Mouse (Mus musculus) liver, adult 2 months (tissue): Measurements from ENCODE around the gene Greb1.

ENCODE experiments used
- CTCF ChIP-seq: fragments of 200-500 bp; IDR thresholded peaks from 2 replicates; pipeline ENCODE4 v1.5.1; 2011; ENCODE audit warnings: low read depth, low read length, control low read depth
- POLR2A ChIP-seq: fragments of 200-500 bp; IDR thresholded peaks from 2 replicates; pipeline ENCODE4 v1.6.1; 2011; ENCODE audit warnings: low read length, control low read depth; ENCODE audit not compliant: insufficient read depth; ENCODE audit errors: extremely low read depth

DNA sequence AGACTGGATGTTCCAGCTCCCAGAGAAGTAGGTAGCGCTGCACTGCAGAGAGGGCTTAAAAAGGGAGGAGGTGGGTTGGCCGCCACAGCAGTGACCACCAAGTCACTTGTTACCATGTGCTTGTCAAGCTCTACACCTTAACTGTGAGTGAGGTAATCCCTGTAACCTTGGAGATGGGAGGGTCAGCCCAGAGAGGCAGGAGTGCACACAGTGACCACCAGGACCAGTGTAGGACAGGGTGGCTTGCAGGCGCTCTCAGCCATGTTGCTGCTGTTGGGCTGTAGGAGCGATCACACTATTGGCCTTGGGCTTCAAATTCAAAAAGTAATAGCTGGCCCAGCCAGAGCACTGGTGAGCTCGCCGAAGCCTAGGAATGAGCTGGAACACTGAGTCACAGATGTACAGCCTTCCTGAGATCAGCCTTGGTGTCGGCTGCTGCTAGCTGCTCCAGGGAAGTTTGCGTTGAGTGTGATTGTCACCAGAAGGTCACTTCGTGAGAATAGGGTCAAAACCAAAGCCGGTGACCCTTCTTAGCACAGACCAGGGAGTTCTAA lies 21.6 kb upstream of the Greb1 start:
- TF ChIP-seq CTCF (no peak), POLR2A (no peak)
